Mouse (Mus musculus) ES-Bruce4 (cell line): ENCODE measurements around the gene Atxn2l. TPM values are rescaled to one million over a fixed set of nuclear protein-coding genes. Genes with fewer than 3 reads are reported as not detected.

Experiments used
- H3K27ac ChIP-seq: 2 replicates; pipeline ENCODE4 v1.5.1; 2012; ENCODE audit warnings: low read length, inconsistent platforms; ENCODE audit not compliant: insufficient read depth
- H3K27me3 ChIP-seq: 2 replicates; pipeline ENCODE4 v1.6.1; 2012; ENCODE audit warnings: mild to moderate bottlenecking, low read length, inconsistent platforms; ENCODE audit not compliant: control insufficient read depth, poor library complexity, insufficient read depth, severe bottlenecking
- H3K36me3 ChIP-seq: 2 replicates; pipeline ENCODE4 v1.6.1; 2012; ENCODE audit warnings: inconsistent platforms, mild to moderate bottlenecking, low read length, moderate library complexity; ENCODE audit not compliant: control insufficient read depth, poor library complexity, insufficient read depth, severe bottlenecking
- H3K4me1 ChIP-seq: one replicate; pipeline ENCODE4 v1.8.1; 2011; ENCODE audit warnings: low read length; ENCODE audit not compliant: control insufficient read depth, insufficient read depth
- H3K4me3 ChIP-seq: 2 replicates; pipeline ENCODE4 v1.5.1; 2011; ENCODE audit warnings: low read depth, mild to moderate bottlenecking, low read length
- H3K9ac ChIP-seq: 2 replicates; pipeline ENCODE4 v1.6.1; 2012; ENCODE audit warnings: low read depth, mild to moderate bottlenecking, inconsistent platforms; ENCODE audit not compliant: poor library complexity, severe bottlenecking
- H3K9me3 ChIP-seq: replicated peaks from 2 replicates; pipeline ENCODE4 v1.6.1; 2012; ENCODE audit warnings: mild to moderate bottlenecking, low read length, inconsistent platforms; ENCODE audit not compliant: control insufficient read depth, poor library complexity, insufficient read depth, severe bottlenecking
- CTCF ChIP-seq: IDR thresholded peaks from one replicate; pipeline ENCODE4 v1.8.1; 2011; ENCODE audit warnings: low read depth, low read length
- EP300 ChIP-seq: IDR thresholded peaks from 2 replicates; pipeline ENCODE4 v1.6.1; 2011; ENCODE audit warnings: low read depth, low read length; ENCODE audit not compliant: insufficient read depth
- POLR2A ChIP-seq: IDR thresholded peaks from one replicate; pipeline ENCODE4 v1.8.1; 2011; ENCODE audit warnings: low read length; ENCODE audit not compliant: insufficient read depth
- polyA plus RNA-seq: library from polyadenylated mRNA; stranded (reverse); fragments of >200 nt; gene quantifications from 2 replicates; pipeline ENCODE4 v1.2.4, GENCODE M21; 2011; ENCODE audit warnings: low read depth; ENCODE audit not compliant: missing spikeins, insufficient read depth, insufficient read length

The Atxn2l gene
- polyA plus RNA-seq, 1 experiment = 160 TPM

- Histone ChIP-seq H3K4me1 (no peaks in the 10 kb centered on the region), H3K4me3 (no peak overlapping the region), H3K36me3 (no peaks in the 10 kb centered on the region), H3K27me3 (no peaks in the 10 kb centered on the region), H3K9me3 (no peaks in the 10 kb centered on the region), H3K9ac (no peak overlapping the region), H3K27ac (no peak overlapping the region)
- TF ChIP-seq EP300 (no peak), POLR2A (no peak), CTCF (no peak)
Measured at GRCm38 (mm10) chr7:126507126-126507778, 4.0 kb upstream of the Atxn2l start.

- no peaks in the 10 kb centered on the region for H3K27me3 ChIP-seq
- TF ChIP-seq POLR2A (no peak), EP300 (no peak), CTCF (no peak)
- peak overlapping the region; percentile 41 for H3K27ac ChIP-seq
- peaks cover 14% of the 10 kb centered on the region for H3K36me3 ChIP-seq
- H3K4me3 ChIP-seq = no peak overlapping the region
- H3K9ac ChIP-seq = no peak overlapping the region
- no peaks in the 10 kb centered on the region for H3K9me3 ChIP-seq
- H3K4me1 ChIP-seq = peaks cover 2% of the 10 kb centered on the region
Measured at GRCm38 (mm10) chr7:126504913-126505312, 1.7 kb upstream of the Atxn2l start.

DNA sequence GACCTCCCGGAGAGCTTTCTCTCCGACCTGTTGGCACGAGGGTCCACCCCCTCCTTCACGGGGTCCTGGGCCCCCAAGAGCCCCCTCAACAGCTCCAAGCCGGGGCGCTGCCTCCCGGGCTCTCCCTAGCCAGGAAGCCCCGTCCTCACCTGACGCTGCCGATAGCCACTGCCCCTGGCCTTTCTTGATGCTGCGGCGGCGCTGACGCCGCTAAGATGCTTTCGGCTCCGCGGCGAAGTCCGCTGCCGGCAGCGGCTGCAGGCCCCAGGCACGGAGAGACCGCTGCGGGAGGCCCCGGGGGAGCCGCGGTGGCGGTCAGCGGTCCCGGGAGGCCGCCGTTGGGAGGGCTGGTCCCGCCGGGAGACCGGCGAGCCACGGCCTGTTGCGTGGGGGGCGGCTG is 486 bp downstream of the Atxn2l start:
- H3K27me3 ChIP-seq = no peaks in the 10 kb centered on the region
- H3K4me3 ChIP-seq = peak overlapping the region; percentile 92
- peak overlapping the region; percentile 100 for H3K9ac ChIP-seq
- H3K27ac ChIP-seq = peak overlapping the region; percentile 87
- peaks cover 35% of the 10 kb centered on the region for H3K36me3 ChIP-seq
- H3K4me1 ChIP-seq = peaks cover 2% of the 10 kb centered on the region
- TF ChIP-seq EP300 (no peak), CTCF (no peak), POLR2A (no peak)
- H3K9me3 ChIP-seq = no peaks in the 10 kb centered on the region

DNA sequence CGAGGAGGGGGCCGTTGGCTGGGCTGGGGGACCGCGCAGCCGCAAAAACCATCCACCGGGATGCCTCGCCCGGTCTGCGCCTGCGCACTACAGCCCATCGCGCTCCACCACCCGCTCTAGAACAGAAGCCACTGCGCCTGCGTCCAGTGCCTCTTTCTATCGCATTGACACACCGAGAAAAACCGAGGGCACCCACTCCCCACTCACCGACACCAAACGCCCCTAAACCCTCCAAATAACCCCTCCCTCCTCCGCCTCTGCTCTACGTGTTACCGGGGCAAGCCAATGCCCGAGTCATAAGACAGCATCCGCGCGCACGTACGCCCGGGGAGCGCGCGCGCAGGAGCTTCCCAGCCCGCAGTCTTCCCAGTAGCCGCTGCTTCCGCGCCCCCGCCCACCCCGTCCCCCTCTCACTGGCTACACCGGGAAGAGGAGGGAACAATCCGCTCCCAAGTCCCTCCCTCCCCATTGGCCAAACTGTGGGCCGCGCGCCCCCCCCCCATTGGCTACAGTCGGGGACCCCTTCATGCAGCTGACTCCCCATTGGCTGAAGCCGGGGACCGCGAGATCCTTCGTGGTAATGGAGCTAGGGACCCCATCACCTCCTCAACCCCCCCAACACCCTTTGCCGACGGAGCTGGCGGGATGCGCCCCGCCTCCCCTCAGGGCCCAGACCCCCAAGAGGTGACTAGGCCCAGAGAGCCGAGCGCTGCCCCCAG is 1.1 kb downstream of the Atxn2l start:
- H3K4me3 ChIP-seq = peak overlapping the region; percentile 94

DNA sequence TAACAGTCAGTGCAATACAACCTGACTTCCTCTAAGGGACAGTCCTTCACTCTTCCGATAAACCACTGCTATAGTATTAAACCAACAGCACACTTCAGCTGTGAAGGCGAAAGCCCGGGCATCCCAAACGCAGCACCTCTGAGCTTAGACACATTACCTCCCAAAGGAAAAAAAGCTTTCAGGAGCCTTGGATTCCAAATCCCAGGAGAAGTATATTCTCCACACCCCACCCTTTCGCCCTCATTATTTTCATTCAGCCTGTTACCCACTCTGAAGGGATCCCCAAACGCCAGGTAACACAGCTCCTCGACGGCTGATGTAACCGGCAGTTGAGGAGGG is 1.6 kb downstream of the Atxn2l start:
- TF ChIP-seq EP300 = no peak
- TF ChIP-seq POLR2A = no peak
- no peak for TF ChIP-seq CTCF
- H3K9me3 ChIP-seq = no peaks in the 10 kb centered on the region
- no peaks in the 10 kb centered on the region for H3K27me3 ChIP-seq
- H3K27ac ChIP-seq = peak overlapping the region; percentile 91
- H3K4me3 ChIP-seq = peak overlapping the region; percentile 94
- H3K4me1 ChIP-seq = peaks cover 2% of the 10 kb centered on the region
- peaks cover 46% of the 10 kb centered on the region for H3K36me3 ChIP-seq
- peak overlapping the region; percentile 100 for H3K9ac ChIP-seq

More for the DNA sequence above, 1.1 kb downstream of the Atxn2l start:
- Histone ChIP-seq H3K9me3 (no peaks in the 10 kb centered on the region), H3K27ac (peak overlapping the region; percentile 91), H3K36me3 (peaks cover 41% of the 10 kb centered on the region), H3K4me1 (peaks cover 2% of the 10 kb centered on the region), H3K27me3 (no peaks in the 10 kb centered on the region), H3K9ac (peak overlapping the region; percentile 100)
- TF ChIP-seq POLR2A (peak; percentile 48), CTCF (no peak)

GRCm38 (mm10) chr7:126499416-126499815 is 3.8 kb downstream of the Atxn2l start:
- H3K36me3 ChIP-seq = peaks cover 68% of the 10 kb centered on the region

More at GRCm38 (mm10) chr7:126499416-126499815, 3.8 kb downstream of the Atxn2l start:
- H3K4me3 ChIP-seq = no peak overlapping the region
- TF ChIP-seq CTCF = no peak
- no peak for TF ChIP-seq POLR2A
- no peak for TF ChIP-seq EP300
- H3K4me1 ChIP-seq = peaks cover 2% of the 10 kb centered on the region
- H3K27ac ChIP-seq = no peak overlapping the region
- no peak overlapping the region for H3K9ac ChIP-seq
- no peaks in the 10 kb centered on the region for H3K27me3 ChIP-seq
- H3K9me3 ChIP-seq = no peaks in the 10 kb centered on the region
